Mouse (Mus musculus): Measurements from ENCODE around the gene Rnf40. TPM values are rescaled to one million over a fixed set of nuclear protein-coding genes. Genes with fewer than 3 reads are reported as not detected.
A peak's percentile ranks its signal among the peaks of the same experiment; 100 is the strongest.
"Not testable (repeated sequence)": the region's sequence is repeated elsewhere in the genome, so short reads cannot be mapped to it uniquely, and the experiment has no call there.

Rnf40 gene
- polyA plus RNA-seq, 1 experiment from 2014 or later: 23.4 TPM

- WGBS (ENCODE audit: insufficient replicate concordance): 93% methylated on average over 7 of the region's 8 CpGs
- ATAC-seq (replicated peaks; ENCODE audit: insufficient number of reproducible peaks, low FRiP score, low TSS enrichment); H3K27ac ChIP-seq (ENCODE audit: low read depth, low read length); H3K9ac ChIP-seq (ENCODE audit: low read depth, low read length); H3K36me3 ChIP-seq (ENCODE audit: control insufficient read depth, insufficient read depth, low read length); H3K4me1 ChIP-seq (ENCODE audit: control insufficient read depth, insufficient read depth, low read length); H3K9me3 ChIP-seq (replicated peaks; ENCODE audit: control insufficient read depth, low read length); H3K4me2 ChIP-seq; H3K4me3 ChIP-seq (ENCODE audit: low read depth, low read length); H3K27me3 ChIP-seq (ENCODE audit: control insufficient read depth, insufficient read depth, low read length): not testable (repeated sequence)
Observed at GRCm38 (mm10) chr7:127618402-127618801, 29.8 kb downstream of the Rnf40 start.

- ATAC-seq (replicated peaks; ENCODE audit: insufficient number of reproducible peaks, low FRiP score, low TSS enrichment): no peak
- Histone ChIP-seq H3K27me3 (ENCODE audit: control insufficient read depth, insufficient read depth, low read length) (no peaks in the 10 kb centered on the region), H3K4me3 (ENCODE audit: low read depth, low read length) (no peak overlapping the region), H3K4me2 (no peak overlapping the region), H3K36me3 (ENCODE audit: control insufficient read depth, insufficient read depth, low read length) (no peaks in the 10 kb centered on the region), H3K4me1 (ENCODE audit: control insufficient read depth, insufficient read depth, low read length) (no peaks in the 10 kb centered on the region), H3K9me3 (replicated peaks; ENCODE audit: control insufficient read depth, low read length) (no peaks in the 10 kb centered on the region), H3K9ac (ENCODE audit: low read depth, low read length) (no peak overlapping the region), H3K27ac (ENCODE audit: low read depth, low read length) (no peak overlapping the region)
- WGBS (ENCODE audit: insufficient replicate concordance): 95% methylated on average over 7 of the region's 7 CpGs
Observed at GRCm38 (mm10) chr7:127626039-127626438, 37.5 kb downstream of the Rnf40 start.

- H3K9ac ChIP-seq (ENCODE audit: low read depth, low read length): no peak overlapping the region
- WGBS (ENCODE audit: insufficient replicate concordance): 77% methylated on average over 4 of the region's 4 CpGs
- no peaks in the 10 kb centered on the region for H3K9me3 ChIP-seq (replicated peaks; ENCODE audit: control insufficient read depth, low read length)
- H3K4me3 ChIP-seq (ENCODE audit: low read depth, low read length): no peak overlapping the region
- H3K4me1 ChIP-seq (ENCODE audit: control insufficient read depth, insufficient read depth, low read length): no peaks in the 10 kb centered on the region
- H3K27me3 ChIP-seq (ENCODE audit: control insufficient read depth, insufficient read depth, low read length): no peaks in the 10 kb centered on the region
- no peaks in the 10 kb centered on the region for H3K36me3 ChIP-seq (ENCODE audit: control insufficient read depth, insufficient read depth, low read length)
- H3K4me2 ChIP-seq: no peak overlapping the region
- no peak overlapping the region for H3K27ac ChIP-seq (ENCODE audit: low read depth, low read length)
- no peak; the same call in 1 of the 2 replicates for ATAC-seq (replicated peaks; ENCODE audit: insufficient number of reproducible peaks, low FRiP score, low TSS enrichment)
Observed at GRCm38 (mm10) chr7:127626471-127626870, 37.9 kb downstream of the Rnf40 start.

- Histone ChIP-seq H3K4me2 (no peak overlapping the region), H3K27me3 (ENCODE audit: control insufficient read depth, insufficient read depth, low read length) (no peaks in the 10 kb centered on the region), H3K4me1 (ENCODE audit: control insufficient read depth, insufficient read depth, low read length) (no peaks in the 10 kb centered on the region), H3K9me3 (replicated peaks; ENCODE audit: control insufficient read depth, low read length) (no peaks in the 10 kb centered on the region), H3K27ac (ENCODE audit: low read depth, low read length) (no peak overlapping the region), H3K4me3 (ENCODE audit: low read depth, low read length) (no peak overlapping the region), H3K36me3 (ENCODE audit: control insufficient read depth, insufficient read depth, low read length) (no peaks in the 10 kb centered on the region), H3K9ac (ENCODE audit: low read depth, low read length) (no peak overlapping the region)
- ATAC-seq (replicated peaks; ENCODE audit: insufficient number of reproducible peaks, low FRiP score, low TSS enrichment): no peak
- WGBS (ENCODE audit: insufficient replicate concordance): 71% methylated on average over 4 of the region's 5 CpGs
Observed at GRCm38 (mm10) chr7:127628646-127629045, 40.1 kb downstream of the Rnf40 start.

- no peak for ATAC-seq (replicated peaks; ENCODE audit: insufficient number of reproducible peaks, low FRiP score, low TSS enrichment)
- H3K36me3 ChIP-seq (ENCODE audit: control insufficient read depth, insufficient read depth, low read length): no peaks in the 10 kb centered on the region
- WGBS (ENCODE audit: insufficient replicate concordance): 79% methylated on average over 4 of the region's 4 CpGs
- no peaks in the 10 kb centered on the region for H3K27me3 ChIP-seq (ENCODE audit: control insufficient read depth, insufficient read depth, low read length)
- H3K27ac ChIP-seq (ENCODE audit: low read depth, low read length): no peak overlapping the region
- H3K4me1 ChIP-seq (ENCODE audit: control insufficient read depth, insufficient read depth, low read length): no peaks in the 10 kb centered on the region
- H3K9ac ChIP-seq (ENCODE audit: low read depth, low read length): no peak overlapping the region
- no peaks in the 10 kb centered on the region for H3K9me3 ChIP-seq (replicated peaks; ENCODE audit: control insufficient read depth, low read length)
- H3K4me3 ChIP-seq (ENCODE audit: low read depth, low read length): no peak overlapping the region
- no peak overlapping the region for H3K4me2 ChIP-seq
Observed at GRCm38 (mm10) chr7:127631416-127631815, 42.8 kb downstream of the Rnf40 start.

GRCm38 (mm10) chr7:127636963-127637362, 48.4 kb downstream of the Rnf40 start:
- H3K4me1 ChIP-seq (ENCODE audit: control insufficient read depth, insufficient read depth, low read length): peaks cover 3% of the 10 kb centered on the region; the same call in 1 of the 2 replicates
- peak overlapping the region; percentile 74 for H3K9ac ChIP-seq (ENCODE audit: low read depth, low read length)
- H3K9me3 ChIP-seq (replicated peaks; ENCODE audit: control insufficient read depth, low read length): no peaks in the 10 kb centered on the region
- H3K27ac ChIP-seq (ENCODE audit: low read depth, low read length): no peak overlapping the region
- peak; percentile 57; the same call in 1 of the 2 replicates for ATAC-seq (replicated peaks; ENCODE audit: insufficient number of reproducible peaks, low FRiP score, low TSS enrichment)
- H3K27me3 ChIP-seq (ENCODE audit: control insufficient read depth, insufficient read depth, low read length): no peaks in the 10 kb centered on the region
- peak overlapping the region; percentile 76 for H3K4me2 ChIP-seq
- peak overlapping the region; percentile 49 for H3K4me3 ChIP-seq (ENCODE audit: low read depth, low read length)
- no peaks in the 10 kb centered on the region for H3K36me3 ChIP-seq (ENCODE audit: control insufficient read depth, insufficient read depth, low read length)
- whole genome bisulfite sequencing (ENCODE audit: insufficient replicate concordance): 1% methylated on average over 27 of the region's 27 CpGs

GRCm38 (mm10) chr7:127641260-127641659, 52.7 kb downstream of the Rnf40 start:
- no peaks in the 10 kb centered on the region for H3K9me3 ChIP-seq (replicated peaks; ENCODE audit: control insufficient read depth, low read length)
- 44% methylated on average over 4 of the region's 4 CpGs for WGBS (ENCODE audit: insufficient replicate concordance)
- no peak overlapping the region for H3K9ac ChIP-seq (ENCODE audit: low read depth, low read length)
- no peak overlapping the region for H3K4me2 ChIP-seq
- H3K4me1 ChIP-seq (ENCODE audit: control insufficient read depth, insufficient read depth, low read length): peaks cover 3% of the 10 kb centered on the region; the same call in 1 of the 2 replicates
- H3K27me3 ChIP-seq (ENCODE audit: control insufficient read depth, insufficient read depth, low read length): no peaks in the 10 kb centered on the region
- no peaks in the 10 kb centered on the region for H3K36me3 ChIP-seq (ENCODE audit: control insufficient read depth, insufficient read depth, low read length)
- no peak overlapping the region for H3K27ac ChIP-seq (ENCODE audit: low read depth, low read length)
- ATAC-seq (replicated peaks; ENCODE audit: insufficient number of reproducible peaks, low FRiP score, low TSS enrichment): no peak
- no peak overlapping the region for H3K4me3 ChIP-seq (ENCODE audit: low read depth, low read length)

GRCm38 (mm10) chr7:127642254-127642653, 53.7 kb downstream of the Rnf40 start:
- ATAC-seq (replicated peaks; ENCODE audit: insufficient number of reproducible peaks, low FRiP score, low TSS enrichment): no peak
- whole genome bisulfite sequencing (ENCODE audit: insufficient replicate concordance): 64% methylated on average over 4 of the region's 4 CpGs
- H3K27me3 ChIP-seq (ENCODE audit: control insufficient read depth, insufficient read depth, low read length): no peaks in the 10 kb centered on the region
- peaks cover 2% of the 10 kb centered on the region; the same call in 1 of the 2 replicates for H3K4me1 ChIP-seq (ENCODE audit: control insufficient read depth, insufficient read depth, low read length)
- no peak overlapping the region for H3K4me2 ChIP-seq
- H3K4me3 ChIP-seq (ENCODE audit: low read depth, low read length): no peak overlapping the region
- no peak overlapping the region for H3K27ac ChIP-seq (ENCODE audit: low read depth, low read length)
- no peaks in the 10 kb centered on the region for H3K9me3 ChIP-seq (replicated peaks; ENCODE audit: control insufficient read depth, low read length)
- no peak overlapping the region for H3K9ac ChIP-seq (ENCODE audit: low read depth, low read length)
- no peaks in the 10 kb centered on the region for H3K36me3 ChIP-seq (ENCODE audit: control insufficient read depth, insufficient read depth, low read length)

GRCm38 (mm10) chr7:127646363-127646762, 57.8 kb downstream of the Rnf40 start:
- Histone ChIP-seq H3K36me3 (ENCODE audit: control insufficient read depth, insufficient read depth, low read length) (no peaks in the 10 kb centered on the region), H3K4me3 (ENCODE audit: low read depth, low read length) (no peak overlapping the region), H3K9ac (ENCODE audit: low read depth, low read length) (no peak overlapping the region), H3K27me3 (ENCODE audit: control insufficient read depth, insufficient read depth, low read length) (no peaks in the 10 kb centered on the region), H3K4me1 (ENCODE audit: control insufficient read depth, insufficient read depth, low read length) (no peaks in the 10 kb centered on the region), H3K9me3 (replicated peaks; ENCODE audit: control insufficient read depth, low read length) (no peaks in the 10 kb centered on the region), H3K4me2 (no peak overlapping the region), H3K27ac (ENCODE audit: low read depth, low read length) (no peak overlapping the region)
- WGBS (ENCODE audit: insufficient replicate concordance): 87% methylated on average over 4 of the region's 4 CpGs
- no peak for ATAC-seq (replicated peaks; ENCODE audit: insufficient number of reproducible peaks, low FRiP score, low TSS enrichment)
